Mouse (Mus musculus): ENCODE measurements around the gene Poc1b. TPM values are rescaled to one million over a fixed set of nuclear protein-coding genes. Genes with fewer than 3 reads are reported as not detected.
"Not testable (repeated sequence)": the region's sequence is repeated elsewhere in the genome, so short reads cannot be mapped to it uniquely, and the experiment has no call there.

The Poc1b gene
- total and polyA plus RNA-seq, 2 experiments from 2014 or later = 8.9 to 11.0 TPM

- Histone ChIP-seq H3K4me3 (ENCODE audit: low read depth, low read length) (no peak overlapping the region), H3K36me3 (ENCODE audit: insufficient read depth, low read length) (no peaks in the 10 kb centered on the region), H3K9ac (replicated peaks; ENCODE audit: low read length, poor library complexity, severe bottlenecking) (no peak overlapping the region), H3K27me3 (ENCODE audit: insufficient read depth, low read length) (no peaks in the 10 kb centered on the region), H3K9me3 (ENCODE audit: low read length) (no peaks in the 10 kb centered on the region), H3K27ac (ENCODE audit: low read depth, low read length) (no peak overlapping the region), H3K4me2 (ENCODE audit: low read depth, low read length, poor library complexity, severe bottlenecking) (no peak overlapping the region), H3K4me1 (ENCODE audit: insufficient read depth, low read length) (no peaks in the 10 kb centered on the region)
- ATAC-seq (ENCODE audit: low FRiP score) (no peak), DNase-seq (ENCODE audit: low spot score) (no peak)
- TF ChIP-seq CTCF (IDR thresholded peaks at IDR 0.05) = no peak
- WGBS = 96% methylated on average over 8 of the region's 8 CpGs
Measured at GRCm38 (mm10) chr10:99154635-99155034, 47.8 kb downstream of the Poc1b start.

GRCm38 (mm10) chr10:99156808-99157207 lies 50.0 kb downstream of the Poc1b start:
- ATAC-seq (ENCODE audit: low FRiP score) (no peak), DNase-seq (ENCODE audit: low spot score) (no peak)
- Histone ChIP-seq H3K27me3 (ENCODE audit: insufficient read depth, low read length) (no peaks in the 10 kb centered on the region), H3K27ac (ENCODE audit: low read depth, low read length) (no peak overlapping the region), H3K4me2 (ENCODE audit: low read depth, low read length, poor library complexity, severe bottlenecking) (no peak overlapping the region), H3K9me3 (ENCODE audit: low read length) (no peaks in the 10 kb centered on the region), H3K36me3 (ENCODE audit: insufficient read depth, low read length) (no peaks in the 10 kb centered on the region), H3K4me3 (ENCODE audit: low read depth, low read length) (no peak overlapping the region), H3K9ac (replicated peaks; ENCODE audit: low read length, poor library complexity, severe bottlenecking) (no peak overlapping the region), H3K4me1 (ENCODE audit: insufficient read depth, low read length) (no peaks in the 10 kb centered on the region)
- WGBS = 92% methylated on average over 5 of the region's 5 CpGs
- TF ChIP-seq CTCF (IDR thresholded peaks at IDR 0.05) = peak; percentile 45

GRCm38 (mm10) chr10:99157697-99158096 lies 50.9 kb downstream of the Poc1b start:
- not testable (repeated sequence) for H3K4me1 ChIP-seq (ENCODE audit: insufficient read depth, low read length); H3K9ac ChIP-seq (replicated peaks; ENCODE audit: low read length, poor library complexity, severe bottlenecking); ATAC-seq (ENCODE audit: low FRiP score); H3K4me3 ChIP-seq (ENCODE audit: low read depth, low read length); H3K36me3 ChIP-seq (ENCODE audit: insufficient read depth, low read length); H3K9me3 ChIP-seq (ENCODE audit: low read length); DNase-seq (ENCODE audit: low spot score); H3K27ac ChIP-seq (ENCODE audit: low read depth, low read length); H3K4me2 ChIP-seq (ENCODE audit: low read depth, low read length, poor library complexity, severe bottlenecking); H3K27me3 ChIP-seq (ENCODE audit: insufficient read depth, low read length)
- 93% methylated on average over 10 of the region's 10 CpGs for WGBS

GRCm38 (mm10) chr10:99161987-99162582 lies 55.2 kb downstream of the Poc1b start:
- ATAC-seq (ENCODE audit: low FRiP score) (no peak), DNase-seq (ENCODE audit: low spot score) (peak; percentile 52)
- no peak overlapping the region for H3K4me2 ChIP-seq (ENCODE audit: low read depth, low read length, poor library complexity, severe bottlenecking)
- H3K27ac ChIP-seq (ENCODE audit: low read depth, low read length) = no peak overlapping the region
- peak; percentile 73 for TF ChIP-seq CTCF (IDR thresholded peaks at IDR 0.05)
- H3K4me3 ChIP-seq (ENCODE audit: low read depth, low read length) = no peak overlapping the region
- no peak overlapping the region for H3K9ac ChIP-seq (replicated peaks; ENCODE audit: low read length, poor library complexity, severe bottlenecking)
- WGBS = 41% methylated on average over 8 of the region's 8 CpGs
- H3K36me3 ChIP-seq (ENCODE audit: insufficient read depth, low read length) = peaks cover 4% of the 10 kb centered on the region; the same call in 1 of the 2 replicates
- H3K4me1 ChIP-seq (ENCODE audit: insufficient read depth, low read length) = no peaks in the 10 kb centered on the region
- no peaks in the 10 kb centered on the region for H3K27me3 ChIP-seq (ENCODE audit: insufficient read depth, low read length)
- no peaks in the 10 kb centered on the region for H3K9me3 ChIP-seq (ENCODE audit: low read length)

- Histone ChIP-seq H3K27me3 (ENCODE audit: insufficient read depth, low read length) (no peaks in the 10 kb centered on the region), H3K4me1 (ENCODE audit: insufficient read depth, low read length) (no peaks in the 10 kb centered on the region), H3K9me3 (ENCODE audit: low read length) (no peaks in the 10 kb centered on the region), H3K4me3 (ENCODE audit: low read depth, low read length) (no peak overlapping the region), H3K36me3 (ENCODE audit: insufficient read depth, low read length) (peaks cover 4% of the 10 kb centered on the region; the same call in 1 of the 2 replicates), H3K9ac (replicated peaks; ENCODE audit: low read length, poor library complexity, severe bottlenecking) (no peak overlapping the region), H3K27ac (ENCODE audit: low read depth, low read length) (no peak overlapping the region), H3K4me2 (ENCODE audit: low read depth, low read length, poor library complexity, severe bottlenecking) (no peak overlapping the region)
- no peak for TF ChIP-seq CTCF (IDR thresholded peaks at IDR 0.05)
- no peak for DNase-seq (ENCODE audit: low spot score)
- 73% methylated on average over 5 of the region's 5 CpGs for WGBS
- ATAC-seq (ENCODE audit: low FRiP score) = no peak
Measured at GRCm38 (mm10) chr10:99163002-99163401, 56.2 kb downstream of the Poc1b start.

DNA sequence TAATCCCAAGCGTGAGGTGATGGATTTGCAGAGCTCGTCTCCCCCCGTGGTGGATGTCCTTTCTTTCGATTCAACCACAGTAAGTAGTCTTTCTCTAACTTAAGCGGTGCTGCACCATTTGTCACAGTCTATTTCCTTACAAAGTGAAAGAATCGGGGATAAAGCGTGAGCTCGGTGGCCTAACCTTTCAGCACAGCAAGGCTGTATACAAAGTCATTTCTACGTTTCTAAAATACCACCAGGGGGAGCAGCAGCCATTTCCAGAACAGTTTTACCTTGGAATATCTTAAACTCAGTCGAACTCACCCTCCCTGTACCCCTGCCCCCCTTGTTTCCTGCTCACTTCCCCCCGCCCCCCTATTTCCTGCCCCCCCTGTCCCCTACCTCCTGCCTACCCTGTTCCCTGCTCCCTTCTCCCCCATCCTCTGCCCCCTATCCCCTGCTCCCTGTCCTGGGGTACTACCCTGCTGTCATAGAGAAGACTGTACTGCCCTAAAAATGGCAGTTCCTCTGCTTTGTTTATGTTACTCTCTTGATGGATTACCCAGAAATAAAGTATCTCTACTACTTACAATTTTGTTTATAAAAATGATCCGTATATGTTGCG lies 58.1 kb downstream of the Poc1b start:
- 0 out of 2 replicates have a peak overlapping the region, but pooled peaks have one; percentile 2 for H3K4me2 ChIP-seq (ENCODE audit: low read depth, low read length, poor library complexity, severe bottlenecking)

More for the DNA sequence above, 58.1 kb downstream of the Poc1b start:
- Histone ChIP-seq H3K36me3 (ENCODE audit: insufficient read depth, low read length) (peaks cover 4% of the 10 kb centered on the region; the same call in 1 of the 2 replicates), H3K4me1 (ENCODE audit: insufficient read depth, low read length) (no peaks in the 10 kb centered on the region), H3K27ac (ENCODE audit: low read depth, low read length) (no peak overlapping the region), H3K9me3 (ENCODE audit: low read length) (no peaks in the 10 kb centered on the region), H3K4me3 (ENCODE audit: low read depth, low read length) (no peak overlapping the region), H3K27me3 (ENCODE audit: insufficient read depth, low read length) (no peaks in the 10 kb centered on the region), H3K9ac (replicated peaks; ENCODE audit: low read length, poor library complexity, severe bottlenecking) (no peak overlapping the region)
- peak; percentile 82 for DNase-seq (ENCODE audit: low spot score)
- WGBS = 27% methylated on average over 13 of the region's 13 CpGs
- peak; percentile 59; the same call in 1 of the 2 replicates for ATAC-seq (ENCODE audit: low FRiP score)
- TF ChIP-seq CTCF (IDR thresholded peaks at IDR 0.05) = peak; percentile 77

Data from midbrain, postnatal 0 days (tissue).